Mouse (Mus musculus): ENCODE data around the gene Ddi2.

- TF ChIP-seq POLR2A (IDR thresholded peaks at IDR 0.05; ENCODE audit: control insufficient read depth, extremely low read depth, insufficient read depth, low read length, poor library complexity) (no peak), CTCF (IDR thresholded peaks at IDR 0.05; ENCODE audit: borderline replicate concordance, control insufficient read depth, extremely low read depth, insufficient read depth, low read length, poor library complexity) (no peak)
These were observed 86.5 kb downstream of the Ddi2 start for GRCm38 (mm10) chr4:141636693-141637092.
